Mouse (Mus musculus): ENCODE measurements around the gene Cacna1c.

- TF ChIP-seq CTCF (IDR thresholded peaks at IDR 0.05; ENCODE audit: low read depth, low read length) = no peak
- TF ChIP-seq POLR2A (IDR thresholded peaks at IDR 0.05; ENCODE audit: borderline replicate concordance, low read depth, low read length) = no peak
These were observed 258.7 kb downstream of the Cacna1c start for GRCm38 (mm10) chr6:118937536-118937935.
